Mouse (Mus musculus) ES-E14 (cell line): ENCODE measurements at regions not wholly inside any gene's neighbourhood (a gene's known extent, or its start where the extent isn't known, plus 50 kb on each side); places are given as distances from the start of the nearest gene placed in this dataset.

ENCODE experiments used
- DNase-seq: peaks from one replicate; pipeline ENCODE4 v3.0.0-alpha.2; 2013; ENCODE audit warnings: low read depth, low spot score
- H3K27ac ChIP-seq: 2 replicates; pipeline ENCODE4 v1.5.1; 2012; ENCODE audit warnings: low read depth, mild to moderate bottlenecking, low read length, moderate library complexity, mixed read lengths; ENCODE audit not compliant: poor library complexity, insufficient read depth, severe bottlenecking
- H3K36me3 ChIP-seq: 2 replicates; pipeline ENCODE4 v1.6.1; 2012; ENCODE audit warnings: mild to moderate bottlenecking, low read length, moderate library complexity, mixed read lengths; ENCODE audit not compliant: control insufficient read depth, poor library complexity, insufficient read depth, severe bottlenecking
- H3K4me1 ChIP-seq, 2 experiments: fragments of 150-350 bp in 1 of 2; sonication (generic) in 1 of 2; 2 replicates each; pipeline ENCODE4 v1.6.1; 2012; ENCODE audit warnings: low read length in 2 of 2, mild to moderate bottlenecking in 1 of 2, mixed read lengths in 1 of 2; ENCODE audit not compliant: control insufficient read depth in 2 of 2, insufficient read depth in 2 of 2, poor library complexity in 1 of 2
- H3K4me3 ChIP-seq, 2 experiments: fragments of 150-350 bp in 1 of 2; sonication (generic) in 1 of 2; 2 replicates each; pipeline ENCODE4 v1.5.1; 2012; ENCODE audit warnings: low read length in 2 of 2, low read depth in 1 of 2, mild to moderate bottlenecking in 1 of 2, mixed read lengths in 1 of 2; ENCODE audit not compliant: insufficient read depth in 1 of 2, poor library complexity in 1 of 2, severe bottlenecking in 1 of 2
- H3K9ac ChIP-seq: 2 replicates; pipeline ENCODE4 v1.6.1; 2012; ENCODE audit warnings: low read depth, mild to moderate bottlenecking, low read length, mixed read lengths; ENCODE audit not compliant: poor library complexity, insufficient read depth, severe bottlenecking
- H3K9me3 ChIP-seq: fragments of 150-350 bp; sonication (generic); 2 replicates; pipeline ENCODE4 v1.6.1; 2012; ENCODE audit warnings: low read depth, mild to moderate bottlenecking, low read length; ENCODE audit not compliant: control insufficient read depth, insufficient read depth
- CHD2 ChIP-seq: IDR thresholded peaks from 2 replicates; pipeline ENCODE4 v1.6.1; 2014; ENCODE audit warnings: mild to moderate bottlenecking, low read depth, low read length, inconsistent platforms
- HCFC1 ChIP-seq: IDR thresholded peaks from 2 replicates; pipeline ENCODE4 v1.6.1; 2012; ENCODE audit warnings: low read length, inconsistent platforms, borderline replicate concordance; ENCODE audit not compliant: insufficient read depth
- MAFK ChIP-seq: IDR thresholded peaks from 2 replicates; pipeline ENCODE4 v1.6.1; 2014; ENCODE audit warnings: mild to moderate bottlenecking, low read depth, low read length, inconsistent platforms; ENCODE audit not compliant: insufficient read depth
- ZC3H11A ChIP-seq: IDR thresholded peaks from 2 replicates; pipeline ENCODE4 v1.6.1; 2012; ENCODE audit warnings: low read depth, mild to moderate bottlenecking, inconsistent platforms, low read length, borderline replicate concordance
- ZNF384 ChIP-seq: IDR thresholded peaks from 2 replicates; pipeline ENCODE4 v1.6.1; 2012; ENCODE audit warnings: low read depth, low read length, inconsistent platforms
- in situ Hi-C, 2 experiments: fragments of 600-800 bp; cut with MboI; formaldehyde crosslinking; loops; one replicate each; pipeline ENCODE4 v1.15.1; 2025; ENCODE audit warnings: low sequenced_read_pairs in 2 of 2, inconsistent platforms in 1 of 2; ENCODE audit not compliant: unreplicated experiment in 2 of 2

- no peaks in the 10 kb centered on the region for H3K4me1 ChIP-seq
- no peaks in the 10 kb centered on the region for H3K36me3 ChIP-seq
- no peak for DNase-seq
- H3K9ac ChIP-seq, result no peak overlapping the region
- H3K4me3 ChIP-seq, result no peak overlapping the region
- no peaks in the 10 kb centered on the region for H3K9me3 ChIP-seq
- in situ Hi-C loops, result no loop called here
- H3K27ac ChIP-seq, result no peak overlapping the region
- TF ChIP-seq HCFC1, result no peak
- TF ChIP-seq MAFK, result no peak
- no peak for TF ChIP-seq CHD2
- no peak for TF ChIP-seq ZC3H11A
- TF ChIP-seq ZNF384, result no peak
Observed at GRCm38 (mm10) chr11:112649298-112649697, 132.7 kb upstream of the Sox9 start.

GRCm38 (mm10) chr11:112657410-112658159 is 124.4 kb upstream of the Sox9 start:
- DNase-seq, result no peak

GRCm38 (mm10) chr11:112659911-112660310 is 122.1 kb upstream of the Sox9 start:
- no peaks in the 10 kb centered on the region for H3K4me1 ChIP-seq

More at GRCm38 (mm10) chr11:112657410-112658159, 124.4 kb upstream of the Sox9 start:
- no peaks in the 10 kb centered on the region for H3K9me3 ChIP-seq
- no peak for TF ChIP-seq CHD2
- TF ChIP-seq MAFK, result no peak
- no peak for TF ChIP-seq ZC3H11A
- TF ChIP-seq HCFC1, result no peak
- no peak for TF ChIP-seq ZNF384
- in situ Hi-C loops, result no loop called here
- no peaks in the 10 kb centered on the region for H3K4me1 ChIP-seq
- H3K36me3 ChIP-seq, result no peaks in the 10 kb centered on the region
- H3K4me3 ChIP-seq, result no peak overlapping the region
- H3K27ac ChIP-seq, result no peak overlapping the region
- H3K9ac ChIP-seq, result no peak overlapping the region

GRCm38 (mm10) chr11:112661426-112661825 is 120.6 kb upstream of the Sox9 start:
- Histone ChIP-seq H3K36me3 (no peaks in the 10 kb centered on the region), H3K4me1 (no peaks in the 10 kb centered on the region), H3K27ac (no peak overlapping the region), H3K9me3 (no peaks in the 10 kb centered on the region), H3K9ac (no peak overlapping the region), H3K4me3 (no peak overlapping the region)
- DNase-seq, result no peak
- TF ChIP-seq ZNF384, result no peak
- no peak for TF ChIP-seq CHD2
- TF ChIP-seq HCFC1, result no peak
- TF ChIP-seq MAFK, result no peak
- no peak for TF ChIP-seq ZC3H11A
- in situ Hi-C loops, result no loop called here

More at GRCm38 (mm10) chr11:112659911-112660310, 122.1 kb upstream of the Sox9 start:
- no peak overlapping the region for H3K4me3 ChIP-seq
- DNase-seq, result no peak
- H3K9me3 ChIP-seq, result no peaks in the 10 kb centered on the region
- no peak overlapping the region for H3K9ac ChIP-seq
- H3K27ac ChIP-seq, result no peak overlapping the region
- no peaks in the 10 kb centered on the region for H3K36me3 ChIP-seq
- TF ChIP-seq ZNF384 (no peak), CHD2 (no peak), MAFK (no peak), ZC3H11A (no peak), HCFC1 (no peak)
- in situ Hi-C loops, result no loop called here

GRCm38 (mm10) chr11:112667311-112667710 is 114.7 kb upstream of the Sox9 start:
- Histone ChIP-seq H3K4me1 (no peaks in the 10 kb centered on the region), H3K9me3 (no peaks in the 10 kb centered on the region), H3K36me3 (no peaks in the 10 kb centered on the region), H3K4me3 (no peak overlapping the region), H3K9ac (no peak overlapping the region), H3K27ac (no peak overlapping the region)
- TF ChIP-seq HCFC1, result no peak
- TF ChIP-seq ZNF384, result no peak
- no peak for TF ChIP-seq CHD2
- TF ChIP-seq ZC3H11A, result no peak
- no peak for TF ChIP-seq MAFK
- no peak for DNase-seq
- in situ Hi-C loops, result no loop called here
